Mouse (Mus musculus) stomach, postnatal 0 days (tissue): Measurements from ENCODE around the gene Dnajb14. TPM values are rescaled to one million over a fixed set of nuclear protein-coding genes. Genes with fewer than 3 reads are reported as not detected.

ENCODE experiments used
- ATAC-seq: fragments of 200-750 bp; cut with Nextera tagmentation; 2 replicates; pipeline ENCODE4 v1.8.0; 2017; ENCODE audit not compliant: low FRiP score, low TSS enrichment
- DNase-seq: peaks from one replicate; pipeline ENCODE4 v3.0.0-alpha.2; 2016; ENCODE audit warnings: low spot score
- H3K27ac ChIP-seq: fragments of 300-500 bp; sonication (generic); replicated peaks from 2 replicates; pipeline ENCODE4 v1.5.1; 2014; ENCODE audit warnings: mild to moderate bottlenecking, control low read depth
- H3K27me3 ChIP-seq: fragments of 300-500 bp; sonication (generic); 2 replicates; pipeline ENCODE4 v1.6.1; 2014; ENCODE audit warnings: low read length; ENCODE audit not compliant: control insufficient read depth, insufficient read depth
- H3K36me3 ChIP-seq: fragments of 300-500 bp; sonication (generic); 2 replicates; pipeline ENCODE4 v1.6.1; 2014; ENCODE audit warnings: low read length, mixed read lengths; ENCODE audit not compliant: control insufficient read depth, insufficient read depth
- H3K4me1 ChIP-seq: fragments of 300-500 bp; sonication (generic); replicated peaks from 2 replicates; pipeline ENCODE4 v1.6.1; 2014; ENCODE audit warnings: antibody characterized with exemption; ENCODE audit not compliant: control insufficient read depth, insufficient read depth
- H3K4me2 ChIP-seq: fragments of 300-500 bp; sonication (generic); replicated peaks from 2 replicates; pipeline ENCODE4 v1.6.1; 2014; ENCODE audit warnings: low read depth, mild to moderate bottlenecking, control low read depth, moderate library complexity
- H3K4me3 ChIP-seq: fragments of 300-500 bp; sonication (generic); 2 replicates; pipeline ENCODE4 v1.5.1; 2014; ENCODE audit warnings: low read depth, low read length, control low read depth
- H3K9ac ChIP-seq: fragments of 300-500 bp; sonication (generic); 2 replicates; pipeline ENCODE4 v1.6.1; 2014; ENCODE audit warnings: mild to moderate bottlenecking, low read length, control low read depth, mixed read lengths
- H3K9me3 ChIP-seq: fragments of 300-500 bp; sonication (generic); 2 replicates; pipeline ENCODE4 v1.6.1; 2016; ENCODE audit warnings: low read length; ENCODE audit not compliant: control insufficient read depth
- CTCF ChIP-seq: IDR thresholded peaks from 2 replicates; pipeline ENCODE4 v1.5.1; 2016; ENCODE audit warnings: antibody characterized with exemption, low read depth, mild to moderate bottlenecking, moderate library complexity
- EP300 ChIP-seq: optimal IDR thresholded peaks from 2 replicates; pipeline ENCODE3; 2016; ENCODE audit warnings: antibody characterized with exemption
- WGBS: fragments of 180-500 bp; shearing (Covaris S2); extraction: QIAGEN DNeasy Blood & Tissue Kit; methylation state at CpG from one replicate; pipeline ENCODE4 v1.1.7; 2014; 5-methylcytosine and 5-hydroxymethylcytosine counted together
- polyA plus RNA-seq: library from polyadenylated mRNA; unstranded; fragments of >200 nt; fragmentation: Nextera tagmentation; extraction: Ambion mirVana; gene quantifications from 2 replicates; pipeline ENCODE4 v1.2.1, GENCODE M21; 2015

Dnajb14 gene
- polyA plus RNA-seq, 1 experiment from 2014 or later: 12.6 TPM

GRCm38 (mm10) chr3:137864124-137864987, 3.1 kb upstream of the Dnajb14 start, which contains the start of gene H2afz:
Gene H2afz, plus strand, starts transcription at chr3:137864487.
- Histone ChIP-seq H3K4me2 (peak within 1 kb of the TSS; percentile 71), H3K27me3 (no peaks in the 10 kb centered on the region), H3K27ac (peak within 1 kb of the TSS; percentile 97), H3K9ac (peak within 1 kb of the TSS; percentile 95), H3K36me3 (no peaks in the 10 kb centered on the region), H3K9me3 (no peaks in the 10 kb centered on the region), H3K4me1 (no peaks in the 10 kb centered on the region; the same call in 1 of the 2 replicates), H3K4me3 (peak within 1 kb of the TSS; percentile 84)
- DNase-seq (peak; percentile 99), ATAC-seq (peak; percentile 95)
- under 1% methylated on average over 71 of the region's 115 CpGs for WGBS
- TF ChIP-seq EP300: no peak
- TF ChIP-seq CTCF: peak; percentile 35

GRCm38 (mm10) chr3:137864988-137865982, 2.2 kb upstream of the Dnajb14 start:
- H3K4me2 ChIP-seq: peak overlapping the region; percentile 71
- H3K27me3 ChIP-seq: no peaks in the 10 kb centered on the region
- under 1% methylated on average over 54 of the region's 74 CpGs for WGBS
- H3K9ac ChIP-seq: peak overlapping the region; percentile 95
- peak overlapping the region; percentile 84 for H3K4me3 ChIP-seq
- DNase-seq (peak; percentile 96), ATAC-seq (peak; percentile 77)
- TF ChIP-seq EP300: no peak
- peak; percentile 92 for TF ChIP-seq CTCF
- no peaks in the 10 kb centered on the region for H3K9me3 ChIP-seq
- H3K36me3 ChIP-seq: no peaks in the 10 kb centered on the region
- peak overlapping the region; percentile 97 for H3K27ac ChIP-seq
- H3K4me1 ChIP-seq: no peaks in the 10 kb centered on the region; the same call in 1 of the 2 replicates

- DNase-seq (no peak), ATAC-seq (no peak)
- Histone ChIP-seq H3K9ac (peak overlapping the region; percentile 99), H3K4me2 (peak overlapping the region; percentile 91), H3K27ac (peak overlapping the region; percentile 99), H3K36me3 (no peaks in the 10 kb centered on the region), H3K27me3 (no peaks in the 10 kb centered on the region), H3K4me3 (peak overlapping the region; percentile 84), H3K4me1 (no peaks in the 10 kb centered on the region; the same call in 1 of the 2 replicates), H3K9me3 (no peaks in the 10 kb centered on the region)
- 0% methylated on average over 2 of the region's 2 CpGs for WGBS
- TF ChIP-seq EP300 (no peak), CTCF (no peak)
Observed at GRCm38 (mm10) chr3:137867133-137867436, 390 bp upstream of the Dnajb14 start.

- DNase-seq (no peak), ATAC-seq (no peak; the same call in 1 of the 2 replicates)
- Histone ChIP-seq H3K9ac (peak overlapping the region; percentile 99), H3K27ac (peak overlapping the region; percentile 99), H3K4me1 (no peaks in the 10 kb centered on the region; the same call in 1 of the 2 replicates), H3K27me3 (no peaks in the 10 kb centered on the region), H3K9me3 (no peaks in the 10 kb centered on the region), H3K4me3 (peak overlapping the region; percentile 84), H3K36me3 (no peaks in the 10 kb centered on the region), H3K4me2 (peak overlapping the region; percentile 91)
- TF ChIP-seq EP300: no peak
- TF ChIP-seq CTCF: no peak
- 2% methylated on average over 26 of the region's 26 CpGs for WGBS
Observed at GRCm38 (mm10) chr3:137868094-137868913, 829 bp downstream of the Dnajb14 start.

GRCm38 (mm10) chr3:137869395-137869794, 1.9 kb downstream of the Dnajb14 start:
- Histone ChIP-seq H3K9me3 (no peaks in the 10 kb centered on the region), H3K4me1 (no peaks in the 10 kb centered on the region; the same call in 1 of the 2 replicates), H3K36me3 (no peaks in the 10 kb centered on the region), H3K4me2 (no peak overlapping the region), H3K9ac (no peak overlapping the region), H3K4me3 (no peak overlapping the region), H3K27me3 (no peaks in the 10 kb centered on the region), H3K27ac (no peak overlapping the region)
- DNase-seq (no peak), ATAC-seq (no peak)
- no peak for TF ChIP-seq EP300
- no peak for TF ChIP-seq CTCF
- WGBS: 93% methylated on average over 9 of the region's 9 CpGs
